Mouse (Mus musculus) neural tube, embryonic 12.5 days (tissue): ENCODE data around the gene Spata5. TPM values are rescaled to one million over a fixed set of nuclear protein-coding genes. Genes with fewer than 3 reads are reported as not detected.
"Not testable (repeated sequence)": the region's sequence is repeated elsewhere in the genome, so short reads cannot be mapped to it uniquely, and the experiment has no call there.

Source experiments
- ATAC-seq: fragments of 200-750 bp; cut with Nextera tagmentation; 2 replicates; pipeline ENCODE4 v1.8.0; 2017; ENCODE audit warnings: low read depth, mild to moderate bottlenecking, moderate TSS enrichment, moderate library complexity; ENCODE audit not compliant: low FRiP score
- H3K27ac ChIP-seq: fragments of 300-500 bp; sonication (generic); 2 replicates; pipeline ENCODE4 v1.5.1; 2016
- H3K27me3 ChIP-seq: fragments of 300-500 bp; sonication (generic); replicated peaks from 2 replicates; pipeline ENCODE4 v1.6.1; 2016; ENCODE audit warnings: mild to moderate bottlenecking
- H3K36me3 ChIP-seq: fragments of 300-500 bp; sonication (generic); 2 replicates; pipeline ENCODE4 v1.6.1; 2016; ENCODE audit warnings: mild to moderate bottlenecking
- H3K4me1 ChIP-seq: fragments of 300-500 bp; sonication (generic); 2 replicates; pipeline ENCODE4 v1.6.1; 2016
- H3K4me2 ChIP-seq: fragments of 300-500 bp; sonication (generic); replicated peaks from 2 replicates; pipeline ENCODE4 v1.6.1; 2016; ENCODE audit warnings: mild to moderate bottlenecking
- H3K4me3 ChIP-seq: fragments of 300-500 bp; sonication (generic); 2 replicates; pipeline ENCODE4 v1.5.1; 2016
- H3K9ac ChIP-seq: fragments of 300-500 bp; sonication (generic); 2 replicates; pipeline ENCODE4 v1.6.1; 2016; ENCODE audit warnings: mild to moderate bottlenecking
- H3K9me3 ChIP-seq: fragments of 300-500 bp; sonication (generic); 2 replicates; pipeline ENCODE4 v1.6.1; 2016; ENCODE audit warnings: mild to moderate bottlenecking
- WGBS: fragments of 180-500 bp; shearing (Covaris S2); methylation state at CpG from one replicate; pipeline ENCODE4 v1.1.7; 2016; 5-methylcytosine and 5-hydroxymethylcytosine counted together
- polyA plus RNA-seq: library from polyadenylated mRNA; unstranded; fragments of >200 nt; fragmentation: Nextera tagmentation; extraction: Ambion mirVana; gene quantifications from 2 replicates; pipeline ENCODE4 v1.2.1, GENCODE M21; 2016

Gene Spata5
- polyA plus RNA-seq, 1 experiment from 2014 or later = 39.8 TPM

DNA sequence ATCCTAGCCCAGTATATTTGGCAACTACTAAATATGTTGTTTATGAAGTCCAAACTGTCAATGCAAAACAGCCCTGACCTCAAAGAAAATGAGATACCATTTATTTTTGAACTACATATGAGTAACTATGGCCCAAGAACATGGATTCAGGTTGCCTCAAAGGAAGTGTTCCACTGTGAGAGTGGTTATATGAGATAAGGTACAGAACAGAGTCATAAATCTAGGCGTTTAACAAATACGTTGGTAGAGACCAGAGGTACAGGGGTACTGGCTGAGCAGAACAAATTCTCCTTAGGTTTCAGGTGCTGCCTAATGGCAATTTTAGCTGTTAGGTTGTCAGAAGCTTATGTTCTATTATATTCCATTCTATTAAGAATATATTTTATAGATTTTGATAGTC, 67.9 kb downstream of the Spata5 start:
- H3K27ac ChIP-seq = no peak overlapping the region
- no peaks in the 10 kb centered on the region for H3K4me1 ChIP-seq
- H3K9me3 ChIP-seq = no peaks in the 10 kb centered on the region
- H3K4me2 ChIP-seq = no peak overlapping the region
- WGBS = 80% methylated on average over 2 of the region's 2 CpGs
- ATAC-seq = no peak
- H3K36me3 ChIP-seq = no peaks in the 10 kb centered on the region
- H3K9ac ChIP-seq = no peak overlapping the region
- H3K27me3 ChIP-seq = no peaks in the 10 kb centered on the region
- H3K4me3 ChIP-seq = no peak overlapping the region

GRCm38 (mm10) chr3:37488173-37488572, 68.5 kb downstream of the Spata5 start:
- H3K36me3 ChIP-seq = no peaks in the 10 kb centered on the region
- ATAC-seq = no peak
- no peak overlapping the region for H3K4me3 ChIP-seq

DNA sequence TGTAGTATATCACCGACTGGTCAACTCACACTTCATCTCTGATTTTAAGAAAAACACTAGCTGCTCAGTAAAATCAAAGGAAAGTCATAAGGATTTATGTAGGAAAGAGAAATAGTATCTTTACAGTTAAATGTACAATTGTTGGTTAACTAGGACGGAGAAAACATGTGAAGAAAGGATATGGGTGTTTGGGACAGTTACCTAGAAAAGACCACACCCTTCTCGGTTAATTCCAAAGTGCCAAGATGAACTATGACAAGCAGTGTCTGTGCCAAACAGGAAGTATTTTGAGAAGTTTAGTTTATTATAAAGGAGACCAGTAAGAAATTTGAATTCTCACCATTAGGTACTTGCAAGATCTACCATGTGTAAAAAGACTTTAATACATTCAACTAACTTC, 70.3 kb downstream of the Spata5 start:
- no peaks in the 10 kb centered on the region for H3K9me3 ChIP-seq
- H3K4me2 ChIP-seq = no peak overlapping the region
- no peaks in the 10 kb centered on the region for H3K36me3 ChIP-seq
- no peaks in the 10 kb centered on the region for H3K4me1 ChIP-seq
- no peaks in the 10 kb centered on the region for H3K27me3 ChIP-seq
- WGBS = 95% methylated on average over 3 of the region's 3 CpGs
- ATAC-seq = no peak
- no peak overlapping the region for H3K9ac ChIP-seq
- H3K4me3 ChIP-seq = no peak overlapping the region
- no peak overlapping the region for H3K27ac ChIP-seq

More at GRCm38 (mm10) chr3:37488173-37488572, 68.5 kb downstream of the Spata5 start:
- Histone ChIP-seq H3K4me1 (no peaks in the 10 kb centered on the region), H3K9ac (no peak overlapping the region), H3K27me3 (no peaks in the 10 kb centered on the region), H3K4me2 (no peak overlapping the region), H3K9me3 (no peaks in the 10 kb centered on the region), H3K27ac (no peak overlapping the region)

GRCm38 (mm10) chr3:37500939-37501338, 81.2 kb downstream of the Spata5 start:
- Histone ChIP-seq H3K4me1 (no peaks in the 10 kb centered on the region), H3K9me3 (no peaks in the 10 kb centered on the region), H3K36me3 (no peaks in the 10 kb centered on the region), H3K27me3 (no peaks in the 10 kb centered on the region), H3K9ac (no peak overlapping the region), H3K27ac (no peak overlapping the region), H3K4me3 (no peak overlapping the region), H3K4me2 (no peak overlapping the region)
- no peak for ATAC-seq
- WGBS = 73% methylated on average over 1 of the region's 1 CpGs

DNA sequence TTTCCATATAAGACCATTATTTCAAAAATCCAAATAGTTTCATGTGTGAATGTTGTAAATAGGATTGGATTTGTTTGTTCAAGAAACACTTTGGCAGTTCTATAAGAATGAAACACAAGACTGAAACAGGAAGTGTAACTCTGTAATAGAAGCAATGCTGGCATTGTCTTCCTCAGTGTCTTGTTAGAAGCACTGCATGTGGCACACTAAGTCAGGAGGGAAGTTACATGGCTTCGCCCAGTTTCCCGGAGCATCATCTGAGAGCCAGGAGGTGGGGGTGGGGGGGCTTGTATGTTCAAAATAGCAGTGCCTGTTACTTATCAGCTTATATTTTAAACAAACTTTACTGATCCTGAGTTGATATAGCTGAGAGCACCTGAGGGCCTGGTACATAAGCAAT, 82.9 kb downstream of the Spata5 start:
- Histone ChIP-seq H3K4me2 (no peak overlapping the region), H3K27ac (no peak overlapping the region), H3K27me3 (no peaks in the 10 kb centered on the region), H3K9ac (no peak overlapping the region), H3K9me3 (no peaks in the 10 kb centered on the region), H3K4me1 (no peaks in the 10 kb centered on the region), H3K36me3 (no peaks in the 10 kb centered on the region), H3K4me3 (no peak overlapping the region)
- WGBS = 73% methylated on average over 2 of the region's 2 CpGs
- ATAC-seq = no peak

DNA sequence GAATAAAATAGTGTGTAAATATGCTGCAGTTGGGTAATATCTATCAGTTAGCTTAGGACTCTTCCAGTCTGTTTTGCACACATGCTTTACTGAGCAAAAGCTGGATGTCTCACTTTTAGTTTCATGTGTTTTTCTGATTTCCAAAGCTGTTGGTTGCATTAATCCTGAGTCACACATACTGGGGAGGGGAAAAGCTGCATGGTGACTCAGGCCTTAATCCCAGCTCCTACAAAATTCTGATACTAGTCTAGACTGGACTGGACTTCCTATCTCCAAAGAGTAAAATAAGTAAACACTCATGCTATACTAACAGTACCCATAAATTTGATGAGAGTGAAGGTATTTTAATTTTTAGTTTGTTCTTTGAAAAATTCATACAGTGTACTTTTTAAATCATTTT, 84.2 kb downstream of the Spata5 start:
- no peaks in the 10 kb centered on the region for H3K9me3 ChIP-seq
- H3K27ac ChIP-seq = no peak overlapping the region
- H3K4me3 ChIP-seq = no peak overlapping the region
- ATAC-seq = no peak
- H3K36me3 ChIP-seq = no peaks in the 10 kb centered on the region
- no peaks in the 10 kb centered on the region for H3K4me1 ChIP-seq
- no peaks in the 10 kb centered on the region for H3K27me3 ChIP-seq
- H3K4me2 ChIP-seq = no peak overlapping the region
- H3K9ac ChIP-seq = no peak overlapping the region

DNA sequence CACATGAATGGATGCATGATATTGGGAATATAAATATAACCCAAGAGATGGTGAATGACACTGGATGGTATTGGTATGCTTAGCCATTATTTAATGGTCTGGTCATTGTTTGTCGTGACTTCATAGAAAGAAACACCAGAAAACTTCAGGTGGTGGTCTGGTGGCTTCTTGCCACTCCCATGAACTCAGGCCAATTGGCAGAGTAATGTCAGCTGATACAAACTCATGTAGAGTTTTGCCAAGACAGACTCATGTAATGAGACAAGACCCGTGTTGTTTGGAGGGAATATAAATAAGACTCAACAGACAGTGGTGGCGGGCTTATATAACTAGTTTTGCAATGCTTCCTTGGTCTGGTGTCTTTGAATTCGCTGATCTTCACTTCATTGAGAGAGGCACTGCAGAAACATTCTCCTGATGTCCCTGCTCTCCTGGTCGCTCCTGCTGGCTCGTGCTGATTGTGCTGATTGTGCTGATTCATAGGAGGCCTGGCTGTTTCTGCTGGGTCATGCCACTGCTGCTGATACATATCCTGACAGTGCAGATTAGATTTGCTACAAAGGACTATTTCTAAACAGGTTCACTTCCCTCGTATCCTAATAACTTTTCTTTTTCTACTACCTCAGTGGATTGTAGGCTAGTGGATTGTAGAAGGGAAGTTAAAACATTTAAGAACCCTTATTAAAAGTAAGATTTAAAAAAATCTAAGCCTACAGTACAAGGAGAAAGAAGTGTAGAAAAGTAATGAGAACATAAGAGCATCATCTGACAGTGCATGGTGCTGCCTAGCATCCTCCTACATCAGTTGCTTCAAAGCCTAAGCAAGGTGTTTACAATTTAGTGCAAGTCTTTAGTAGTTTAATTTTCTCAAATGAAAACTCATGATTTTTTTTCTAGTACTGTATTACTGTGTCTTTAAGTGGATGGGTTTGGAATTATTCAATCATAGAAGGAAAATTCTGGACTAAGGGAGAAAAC, 90.6 kb downstream of the Spata5 start:
- H3K9me3 ChIP-seq = no peaks in the 10 kb centered on the region
- H3K4me1 ChIP-seq = no peaks in the 10 kb centered on the region
- no peaks in the 10 kb centered on the region for H3K27me3 ChIP-seq
- no peak overlapping the region for H3K4me2 ChIP-seq
- no peaks in the 10 kb centered on the region for H3K36me3 ChIP-seq
- WGBS = 82% methylated on average over 7 of the region's 7 CpGs
- no peak overlapping the region for H3K4me3 ChIP-seq
- H3K9ac ChIP-seq = no peak overlapping the region
- no peak for ATAC-seq
- H3K27ac ChIP-seq = no peak overlapping the region

DNA sequence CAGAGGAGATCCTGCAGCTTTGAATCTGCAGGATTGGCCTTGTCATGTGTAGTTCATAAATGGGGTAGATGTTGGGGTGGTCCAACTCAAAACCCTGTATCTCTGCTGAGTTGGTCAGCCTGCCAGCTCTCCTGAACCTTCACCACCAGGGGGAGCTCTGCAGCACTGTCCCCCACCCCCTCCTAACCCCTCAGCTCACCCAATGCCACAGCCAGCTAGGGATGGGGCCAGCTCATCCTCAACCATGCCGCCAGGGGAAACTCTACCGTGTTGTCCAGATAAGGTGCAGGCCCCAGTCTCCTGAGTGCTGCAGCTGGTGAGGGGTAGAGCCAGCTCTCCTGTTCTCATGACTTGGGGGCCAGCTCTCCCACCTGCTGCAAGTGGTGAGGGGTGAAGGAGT, 95.8 kb downstream of the Spata5 start:
- H3K4me1 ChIP-seq = no peaks in the 10 kb centered on the region
- WGBS = 38% methylated on average over 2 of the region's 2 CpGs
- ATAC-seq = no peak

DNA sequence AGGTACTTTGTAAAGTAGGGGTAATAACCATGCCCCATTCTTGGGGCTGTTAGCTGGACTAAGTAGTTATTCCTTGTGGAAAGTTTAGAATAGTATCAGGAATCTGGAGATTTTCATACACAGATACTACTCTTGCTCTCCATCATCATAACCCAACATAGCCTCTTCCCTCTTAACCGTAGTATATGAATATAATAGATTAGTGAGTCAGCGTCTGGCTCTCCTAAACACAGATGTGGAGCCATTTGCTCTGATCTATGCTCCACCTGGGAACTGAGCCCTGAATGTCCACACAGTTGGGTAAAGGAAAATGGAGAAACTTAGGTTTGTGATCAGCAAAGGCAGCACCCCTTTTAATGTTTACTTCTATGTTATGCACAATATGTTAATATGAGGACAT, 96.7 kb downstream of the Spata5 start:
- H3K4me1 ChIP-seq = no peaks in the 10 kb centered on the region
- H3K27me3 ChIP-seq = no peaks in the 10 kb centered on the region
- no peak for ATAC-seq
- H3K9me3 ChIP-seq = no peaks in the 10 kb centered on the region
- no peak overlapping the region for H3K4me3 ChIP-seq
- H3K9ac ChIP-seq = no peak overlapping the region
- H3K27ac ChIP-seq = no peak overlapping the region
- 94% methylated on average over 2 of the region's 2 CpGs for WGBS
- H3K4me2 ChIP-seq = no peak overlapping the region
- no peaks in the 10 kb centered on the region for H3K36me3 ChIP-seq

More for the DNA sequence above, 95.8 kb downstream of the Spata5 start:
- no peak overlapping the region for H3K4me3 ChIP-seq
- no peaks in the 10 kb centered on the region for H3K36me3 ChIP-seq
- no peak overlapping the region for H3K4me2 ChIP-seq
- no peak overlapping the region for H3K9ac ChIP-seq
- H3K27me3 ChIP-seq = no peaks in the 10 kb centered on the region
- H3K9me3 ChIP-seq = no peaks in the 10 kb centered on the region
- no peak overlapping the region for H3K27ac ChIP-seq

GRCm38 (mm10) chr3:37518611-37519010, 98.9 kb downstream of the Spata5 start:
- no peaks in the 10 kb centered on the region for H3K36me3 ChIP-seq
- H3K4me3 ChIP-seq = no peak overlapping the region
- no peak for ATAC-seq
- no peak overlapping the region for H3K9ac ChIP-seq
- H3K27ac ChIP-seq = no peak overlapping the region
- H3K4me2 ChIP-seq = no peak overlapping the region
- no peaks in the 10 kb centered on the region for H3K4me1 ChIP-seq
- H3K27me3 ChIP-seq = no peaks in the 10 kb centered on the region
- no peaks in the 10 kb centered on the region for H3K9me3 ChIP-seq

GRCm38 (mm10) chr3:37520334-37521023, 100.8 kb downstream of the Spata5 start:
- no peak overlapping the region for H3K4me3 ChIP-seq
- no peak overlapping the region for H3K4me2 ChIP-seq
- no peaks in the 10 kb centered on the region for H3K4me1 ChIP-seq
- no peak overlapping the region for H3K9ac ChIP-seq
- 84% methylated on average over 3 of the region's 3 CpGs for WGBS
- H3K36me3 ChIP-seq = no peaks in the 10 kb centered on the region
- H3K27me3 ChIP-seq = no peaks in the 10 kb centered on the region
- H3K9me3 ChIP-seq = no peaks in the 10 kb centered on the region
- no peak overlapping the region for H3K27ac ChIP-seq
- no peak for ATAC-seq

DNA sequence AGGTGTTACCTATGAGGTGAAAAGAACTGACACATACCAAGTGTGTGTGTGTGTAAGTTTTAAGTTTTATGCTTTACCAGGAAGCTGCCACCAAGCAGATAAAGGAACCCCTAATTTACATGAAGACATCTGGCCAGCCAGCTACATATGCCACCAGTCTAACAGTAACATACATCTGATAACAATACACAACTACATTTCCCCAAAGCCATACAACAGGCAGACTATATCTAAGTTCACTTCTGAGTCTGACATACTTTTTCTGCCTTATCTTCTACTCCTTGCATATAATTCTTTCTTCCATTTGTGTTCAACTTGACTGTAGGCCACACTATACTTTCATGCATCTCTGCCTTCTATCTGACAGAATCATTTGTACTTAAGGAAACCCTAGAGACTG, 112.4 kb downstream of the Spata5 start:
- no peak overlapping the region for H3K4me2 ChIP-seq
- no peak overlapping the region for H3K9ac ChIP-seq
- no peak overlapping the region for H3K27ac ChIP-seq
- no peaks in the 10 kb centered on the region for H3K4me1 ChIP-seq
- ATAC-seq = no peak
- no peak overlapping the region for H3K4me3 ChIP-seq
- H3K36me3 ChIP-seq = no peaks in the 10 kb centered on the region
- H3K9me3 ChIP-seq = no peaks in the 10 kb centered on the region
- no peaks in the 10 kb centered on the region for H3K27me3 ChIP-seq

DNA sequence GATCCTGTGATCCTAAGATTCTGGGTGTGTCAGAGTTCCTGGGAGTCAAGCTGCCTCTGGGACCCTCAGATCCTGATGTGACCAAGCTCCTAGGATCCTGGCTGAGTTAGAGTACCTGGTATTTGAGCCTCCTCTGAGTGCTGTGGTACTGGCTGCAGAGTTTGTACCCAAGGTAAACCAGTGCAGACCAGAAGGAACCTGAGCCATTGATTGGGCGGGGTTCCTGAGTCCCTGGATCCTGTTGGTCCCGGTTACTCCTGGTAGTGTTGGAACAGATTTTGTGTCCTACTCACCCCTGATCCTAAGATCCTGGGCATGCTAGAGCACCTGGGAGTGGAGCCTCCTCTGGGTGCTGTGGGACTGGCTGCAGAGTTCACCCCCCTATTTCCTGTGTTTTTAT, 121.0 kb downstream of the Spata5 start:
- ATAC-seq, H3K36me3 ChIP-seq, H3K27me3 ChIP-seq, H3K9me3 ChIP-seq, H3K9ac ChIP-seq, H3K4me2 ChIP-seq, H3K4me1 ChIP-seq, H3K4me3 ChIP-seq, H3K27ac ChIP-seq: not testable (repeated sequence)
- WGBS = 98% methylated on average over 2 of the region's 2 CpGs
